Mouse (Mus musculus) heart, postnatal 25 days (tissue): ENCODE measurements around the gene Wipi1. TPM values are rescaled to one million over a fixed set of nuclear protein-coding genes. Genes with fewer than 3 reads are reported as not detected.
"Not testable (repeated sequence)": the region's sequence is repeated elsewhere in the genome, so short reads cannot be mapped to it uniquely, and the experiment has no call there.

Source experiments
- DNase-seq: peaks from one replicate; pipeline ENCODE4 v3.0.0; 2022; ENCODE audit warnings: low spot score
- intact Hi-C: fragments of 180-260 bp; cut with DNase I; formaldehyde crosslinking; loops from one replicate; pipeline ENCODE4 v1.15.1; 2025
- total RNA-seq, 2 experiments: library from RNA; stranded (reverse); gene quantifications; 2 replicates each; pipeline ENCODE4 v1.2.3; 2021

Wipi1 gene
- total RNA-seq, 2 experiments from 2014 or later = 105 to 107 TPM

DNA sequence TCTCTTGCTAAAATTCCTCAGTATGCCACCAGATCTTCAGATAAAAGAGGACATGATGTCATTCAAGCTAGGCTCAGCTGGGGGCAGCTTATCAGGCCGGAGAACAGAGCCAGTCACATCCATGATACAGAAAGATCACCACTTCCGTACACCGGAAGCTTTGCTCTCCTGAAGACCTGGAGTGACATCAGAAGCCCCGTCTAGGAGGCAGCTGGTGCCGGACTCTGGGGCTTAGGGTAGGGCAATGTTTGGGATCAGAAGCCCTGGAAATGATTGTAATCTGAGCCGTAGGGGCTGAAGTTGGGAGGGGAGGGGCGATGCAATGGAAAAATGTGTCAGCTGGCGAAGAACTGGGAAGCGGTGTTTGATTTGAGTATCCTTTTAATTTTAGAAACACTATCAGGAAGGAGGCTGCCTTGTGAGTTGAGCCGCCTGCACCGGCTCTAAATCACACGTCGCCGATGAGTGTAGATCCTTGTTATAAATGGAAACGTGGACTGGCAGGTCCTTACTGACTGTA, 10.8 kb upstream of the Wipi1 start:
- no peak for DNase-seq
- intact Hi-C loops = no loop called here

DNA sequence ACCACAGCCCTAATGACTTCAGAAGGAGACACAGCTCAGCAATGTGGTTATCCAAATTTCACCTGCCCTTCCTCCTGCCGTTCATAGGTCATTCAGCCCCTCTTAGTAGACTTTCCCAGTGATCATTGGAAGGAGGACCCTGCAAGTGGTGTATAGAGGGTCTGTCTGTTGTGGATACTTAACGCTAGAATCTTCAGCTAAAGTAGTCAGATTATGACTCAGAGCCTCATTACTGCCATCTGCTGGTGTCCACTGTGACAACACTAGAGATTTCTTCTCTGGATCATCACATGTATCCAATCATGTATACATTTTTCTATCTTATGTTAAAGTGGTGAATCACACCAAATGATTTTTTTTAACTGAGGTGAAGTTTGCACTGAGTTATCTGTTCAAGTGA, 9.4 kb upstream of the Wipi1 start:
- intact Hi-C loops = loop anchor here (2.0 kb wide), 2 partner anchors 34 to 240 kb away; no protein-coding TSS in a partner anchor
- no peak for DNase-seq

DNA sequence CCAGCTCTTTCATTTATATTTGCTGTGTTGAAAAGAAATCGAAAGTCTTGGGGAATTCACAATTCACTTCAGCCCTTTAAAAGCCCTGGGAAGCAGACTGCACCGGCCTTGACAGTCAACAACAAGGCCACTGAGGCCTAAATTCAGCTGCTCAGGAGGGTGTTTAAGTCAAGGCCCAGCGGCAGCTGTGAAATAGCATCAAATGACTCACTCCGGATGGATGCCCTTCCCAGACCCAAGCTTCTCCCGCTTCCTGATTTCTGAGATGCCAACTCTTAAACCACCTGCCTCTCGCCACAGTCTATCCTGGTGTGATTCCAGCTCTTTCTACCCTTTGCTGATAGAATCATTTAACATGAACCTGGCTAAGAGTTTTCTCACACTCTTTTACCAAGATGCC, 8.6 kb upstream of the Wipi1 start:
- DNase-seq = no peak
- intact Hi-C loops = loop anchor here (2.0 kb wide), 2 partner anchors 34 to 240 kb away; no protein-coding TSS in a partner anchor

DNA sequence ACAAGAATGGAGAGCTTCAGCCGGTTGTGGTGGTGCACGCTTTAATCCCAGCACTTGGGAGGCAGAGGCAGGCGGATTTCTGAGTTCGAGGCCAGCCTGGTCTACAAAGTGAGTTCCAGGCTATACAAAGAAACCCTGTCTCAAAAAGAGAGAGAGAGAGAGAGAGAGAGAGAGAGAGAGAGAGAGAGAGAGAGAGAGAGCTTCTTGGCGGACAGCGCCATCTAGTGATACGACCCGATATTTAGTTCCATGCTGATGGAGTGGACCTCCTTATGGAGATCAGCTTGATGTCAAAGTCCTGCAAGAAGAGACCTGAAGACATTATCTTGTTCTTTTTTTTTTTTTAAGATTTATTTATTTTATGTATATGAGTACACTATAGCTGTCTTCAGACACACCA, 7.3 kb upstream of the Wipi1 start:
- not testable (repeated sequence) for DNase-seq
- intact Hi-C loops = loop anchor here (10.0 kb wide), 1 partner anchor 174 kb away; no protein-coding TSS in a partner anchor

GRCm38 (mm10) chr11:109616766-109617165, 5.0 kb upstream of the Wipi1 start:
- no peak for DNase-seq
- intact Hi-C loops = loop anchor here (10.0 kb wide), 1 partner anchor 172 kb away; no protein-coding TSS in a partner anchor

- no peak for DNase-seq
- intact Hi-C loops = loop anchor here (10.0 kb wide), 1 partner anchor 172 kb away; no protein-coding TSS in a partner anchor
Measured at GRCm38 (mm10) chr11:109616352-109616751, 4.6 kb upstream of the Wipi1 start.

DNA sequence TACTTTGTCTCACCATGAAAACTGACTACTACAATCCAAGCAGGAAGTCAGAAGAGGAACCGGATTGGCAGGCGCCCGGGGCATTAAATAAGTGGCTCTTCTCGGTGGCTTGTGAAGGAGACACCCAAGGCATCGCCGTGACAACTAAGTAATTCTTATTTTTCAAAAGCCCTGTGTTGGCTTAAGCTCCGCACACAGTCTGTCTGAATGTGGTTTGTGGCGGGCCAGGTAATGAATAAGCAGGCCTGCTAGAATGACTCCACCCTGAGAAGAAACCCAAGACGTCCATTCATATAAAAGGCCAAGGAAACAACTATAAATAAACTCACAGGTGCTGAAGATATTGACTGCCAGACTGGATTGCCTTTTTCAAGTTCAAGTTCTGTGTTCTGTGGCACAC, 3.5 kb upstream of the Wipi1 start:
- intact Hi-C loops = loop anchor here (10.0 kb wide), 1 partner anchor 170 kb away; no protein-coding TSS in a partner anchor
- no peak for DNase-seq

GRCm38 (mm10) chr11:109612871-109613529, 1.2 kb upstream of the Wipi1 start:
- DNase-seq = no peak
- intact Hi-C loops = loop anchor here (10.0 kb wide), 1 partner anchor 168 kb away; no protein-coding TSS in a partner anchor

- intact Hi-C loops = loop anchor here (10.0 kb wide), 1 partner anchor 166 kb away; no protein-coding TSS in a partner anchor
- no peak for DNase-seq
Measured at GRCm38 (mm10) chr11:109610795-109611302, 918 bp downstream of the Wipi1 start.

DNA sequence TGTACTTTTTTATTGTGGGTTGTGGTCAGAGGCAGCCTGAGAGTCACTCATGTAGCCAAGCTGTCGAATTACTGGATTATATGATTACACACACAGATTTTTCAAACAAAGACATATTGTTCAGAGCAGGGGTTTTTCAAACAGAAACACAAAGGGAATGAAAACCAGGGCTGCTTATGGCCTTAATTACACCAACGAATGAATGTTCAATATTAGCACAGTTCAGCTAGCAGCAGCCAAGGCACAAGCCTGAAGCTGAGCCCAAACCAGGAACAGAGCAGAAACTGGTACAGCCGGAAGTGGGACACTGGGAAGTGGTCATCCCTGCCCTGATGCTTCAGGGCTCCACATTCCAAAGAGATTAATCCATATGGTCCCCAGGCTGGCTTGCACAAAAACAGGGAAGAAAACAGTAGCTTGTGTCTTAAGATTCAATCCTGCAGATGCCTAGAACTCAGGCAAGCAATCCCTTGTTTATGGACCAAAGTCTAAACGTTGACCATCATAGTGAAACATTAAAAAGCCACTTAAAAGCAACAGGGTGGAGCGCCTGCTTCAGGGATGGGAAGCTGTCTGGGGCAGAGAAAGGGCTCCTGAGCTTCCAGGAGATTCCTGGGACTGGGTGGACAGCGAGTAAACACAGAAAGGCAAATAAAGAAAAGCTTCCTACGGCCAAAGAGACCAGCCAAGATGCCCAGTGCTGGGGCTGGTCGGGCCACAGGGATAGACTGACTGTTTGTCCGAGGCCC, 1.5 kb downstream of the Wipi1 start:
- intact Hi-C loops = loop anchor here (10.0 kb wide), 1 partner anchor 165 kb away; no protein-coding TSS in a partner anchor
- no peak for DNase-seq

GRCm38 (mm10) chr11:109608976-109609625, 2.7 kb downstream of the Wipi1 start:
- no peak for DNase-seq

GRCm38 (mm10) chr11:109607600-109607999, 4.2 kb downstream of the Wipi1 start:
- no peak for DNase-seq
- intact Hi-C loops = no loop called here

More at GRCm38 (mm10) chr11:109608976-109609625, 2.7 kb downstream of the Wipi1 start:
- intact Hi-C loops = no loop called here

DNA sequence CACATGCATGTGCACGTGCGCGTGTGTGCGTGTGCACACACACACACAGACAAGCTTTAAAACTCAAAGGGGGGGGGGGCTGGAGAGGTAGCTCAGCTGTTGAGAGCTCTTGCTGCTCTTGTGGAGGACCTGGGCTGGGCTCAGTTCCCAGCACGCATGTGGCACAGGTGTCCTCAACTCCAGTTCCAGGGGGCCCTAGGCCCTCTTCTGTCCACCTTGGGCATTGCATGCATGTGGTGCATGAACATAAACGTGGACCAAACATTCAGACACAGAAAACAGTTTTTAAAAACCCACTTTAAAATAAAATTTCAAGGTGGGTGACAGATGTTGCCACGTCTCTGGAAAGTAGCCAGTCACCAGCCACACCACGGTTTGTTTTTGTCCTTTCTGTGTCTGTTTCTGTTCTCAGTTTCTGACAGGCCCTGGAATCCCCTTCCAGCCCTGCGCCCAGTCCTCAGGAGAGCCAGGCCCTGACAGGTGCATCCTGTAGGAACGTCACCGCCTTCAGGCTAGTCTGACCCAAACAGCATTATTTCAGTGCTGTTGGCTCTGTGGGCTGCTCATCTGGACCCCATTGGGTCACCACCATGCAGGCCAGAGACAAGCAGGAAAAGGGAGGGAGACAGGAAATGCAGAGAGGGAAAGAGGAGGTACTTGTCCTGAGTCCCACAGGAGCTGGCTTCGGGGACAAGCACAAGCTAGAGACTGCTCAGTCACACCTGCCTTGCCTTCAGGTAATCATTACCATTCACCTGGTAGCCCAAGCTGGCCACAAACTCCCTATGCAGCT, 12.8 kb downstream of the Wipi1 start:
- intact Hi-C loops = no loop called here
- no peak for DNase-seq

DNA sequence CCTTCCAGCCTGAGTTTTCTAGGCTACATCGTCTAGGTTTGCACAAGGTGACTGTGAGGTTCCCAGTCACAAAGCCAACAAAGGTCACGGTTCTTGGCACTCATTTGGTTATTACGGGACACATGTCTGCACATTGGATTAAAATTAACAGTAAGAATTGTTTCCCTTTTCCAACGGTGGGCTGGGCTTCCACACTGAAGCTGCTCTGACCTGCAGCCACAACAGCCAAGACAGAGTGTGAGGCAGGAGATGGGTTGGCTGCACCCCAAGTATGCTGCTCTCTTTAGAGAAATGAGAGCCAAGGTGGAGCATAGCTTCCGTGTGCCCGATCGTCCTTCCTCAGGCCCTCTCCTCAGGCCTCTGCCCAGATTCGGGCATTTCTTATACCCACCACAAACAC, 17.0 kb downstream of the Wipi1 start:
- no peak for DNase-seq
- intact Hi-C loops = no loop called here

DNA sequence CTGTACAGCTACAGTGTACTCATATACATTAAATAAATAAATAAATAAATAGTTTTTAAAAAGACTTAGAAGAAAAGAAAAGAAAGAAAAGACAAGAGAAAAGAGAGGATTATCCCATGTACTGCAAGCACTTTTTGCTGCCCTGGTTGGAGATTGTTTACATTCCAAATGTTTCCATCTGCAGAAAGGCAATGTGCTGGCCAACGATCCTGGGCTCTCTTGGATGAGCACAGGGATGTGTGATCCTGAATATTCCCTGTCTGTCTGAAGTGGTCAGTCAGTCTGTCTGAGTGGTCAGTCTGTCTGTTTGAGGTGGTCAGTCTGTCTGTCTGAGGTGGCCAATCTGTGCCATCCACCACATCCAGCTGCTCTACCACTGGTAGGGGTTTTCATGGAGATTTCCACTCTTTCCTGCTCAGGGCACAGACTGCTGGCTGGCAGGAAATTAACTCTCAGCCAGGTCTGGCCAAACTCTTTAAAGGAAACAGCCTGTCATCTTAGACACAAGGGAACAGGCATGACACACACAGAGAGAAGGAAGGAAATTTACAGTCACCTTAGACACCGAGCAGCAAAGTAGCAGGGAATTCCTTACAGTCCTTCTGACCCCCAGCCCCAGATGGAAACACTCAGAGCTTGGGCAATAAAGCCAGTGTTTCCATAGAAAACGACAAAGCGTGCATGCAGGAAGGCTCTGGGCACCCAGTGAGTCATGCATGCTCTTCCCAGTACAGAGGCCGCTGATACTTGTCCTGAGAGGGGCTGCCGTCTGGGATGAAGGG, 18.4 kb downstream of the Wipi1 start:
- intact Hi-C loops = no loop called here
- DNase-seq = no peak

DNA sequence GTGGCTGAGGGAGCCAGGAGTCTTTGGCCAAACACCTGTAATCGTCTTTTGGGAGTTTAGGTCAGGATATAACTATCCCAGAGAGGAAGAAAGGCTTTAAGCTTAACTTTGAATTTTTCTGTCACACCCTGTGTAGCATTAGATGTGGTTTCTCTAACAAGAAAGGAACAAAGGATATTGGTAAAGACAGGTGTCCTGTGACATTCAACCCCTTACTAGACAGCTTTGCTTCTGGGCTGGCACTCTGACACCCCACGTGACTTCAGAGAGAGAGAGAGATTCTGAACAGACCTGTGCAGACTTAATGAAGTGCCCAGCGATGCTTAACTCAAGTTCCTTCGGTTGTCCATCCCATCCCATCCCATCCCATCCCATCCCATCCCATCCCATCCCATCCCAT, 20.3 kb downstream of the Wipi1 start:
- intact Hi-C loops = no loop called here
- DNase-seq = no peak

DNA sequence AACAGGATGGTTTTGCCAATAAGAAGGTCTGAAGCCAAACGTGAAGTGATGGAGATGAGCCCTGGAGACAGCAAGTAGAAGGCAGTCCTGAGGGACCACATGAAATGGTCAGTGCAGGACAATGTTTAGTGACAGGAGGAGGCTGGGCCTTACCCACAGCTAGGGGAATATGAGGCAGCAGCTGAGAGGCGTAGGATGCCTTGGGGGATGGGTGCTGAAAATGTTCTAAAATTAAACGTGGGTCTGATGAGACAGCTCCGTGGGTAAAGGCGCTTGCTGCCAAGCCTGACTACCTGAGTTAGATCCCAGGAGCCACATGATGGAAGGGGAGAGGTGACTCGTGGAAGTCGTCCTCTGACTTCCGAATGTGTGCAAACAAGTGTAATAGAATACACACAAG, 21.8 kb downstream of the Wipi1 start:
- no peak for DNase-seq

GRCm38 (mm10) chr11:109587638-109588374, 24.0 kb downstream of the Wipi1 start:
- intact Hi-C loops = loop anchor here (2.0 to 5.0 kb wide), 3 partner anchors 33 to 346 kb away; no protein-coding TSS in a partner anchor

More for the DNA sequence above, 21.8 kb downstream of the Wipi1 start:
- intact Hi-C loops = no loop called here

More at GRCm38 (mm10) chr11:109587638-109588374, 24.0 kb downstream of the Wipi1 start:
- no peak for DNase-seq
